Mouse (Mus musculus) hindbrain, embryonic 11.5 days (tissue): ENCODE measurements around the gene Gm20388. TPM values are rescaled to one million over a fixed set of nuclear protein-coding genes. Genes with fewer than 3 reads are reported as not detected.
A peak's percentile ranks its signal among the peaks of the same experiment; 100 is the strongest.

Experiments used
- ATAC-seq: fragments of 200-750 bp; cut with Nextera tagmentation; 2 replicates; pipeline ENCODE4 v1.8.0; 2017; ENCODE audit warnings: mild to moderate bottlenecking, moderate TSS enrichment, moderate library complexity; ENCODE audit not compliant: low FRiP score
- DNase-seq: peaks from one replicate; pipeline ENCODE4 v3.0.0-alpha.2; 2015; ENCODE audit warnings: low spot score
- H3K27ac ChIP-seq: fragments of 300-500 bp; sonication (generic); 2 replicates; pipeline ENCODE4 v1.5.1; 2014; ENCODE audit warnings: mild to moderate bottlenecking, low read depth, low read length
- H3K27me3 ChIP-seq: fragments of 300-500 bp; sonication (generic); 2 replicates; pipeline ENCODE4 v1.6.1; 2014; ENCODE audit warnings: mild to moderate bottlenecking, low read length, moderate library complexity, mixed read lengths; ENCODE audit not compliant: control insufficient read depth, insufficient read depth
- H3K36me3 ChIP-seq: fragments of 300-500 bp; sonication (generic); 2 replicates; pipeline ENCODE4 v1.6.1; 2014; ENCODE audit warnings: mild to moderate bottlenecking, low read length, moderate library complexity, mixed read lengths; ENCODE audit not compliant: control insufficient read depth, insufficient read depth
- H3K4me1 ChIP-seq: fragments of 300-500 bp; sonication (generic); replicated peaks from 2 replicates; pipeline ENCODE4 v1.6.1; 2014; ENCODE audit warnings: low read length, mixed read lengths; ENCODE audit not compliant: control insufficient read depth, insufficient read depth
- H3K4me2 ChIP-seq: fragments of 300-500 bp; sonication (generic); replicated peaks from 2 replicates; pipeline ENCODE4 v1.6.1; 2014; ENCODE audit warnings: mild to moderate bottlenecking, low read depth, low read length
- H3K4me3 ChIP-seq: fragments of 300-500 bp; sonication (generic); 2 replicates; pipeline ENCODE4 v1.5.1; 2014; ENCODE audit warnings: low read depth, low read length
- H3K9ac ChIP-seq: fragments of 300-500 bp; sonication (generic); 2 replicates; pipeline ENCODE4 v1.6.1; 2014; ENCODE audit warnings: low read depth, low read length
- H3K9me3 ChIP-seq: fragments of 300-500 bp; sonication (generic); 2 replicates; pipeline ENCODE4 v1.6.1; 2016; ENCODE audit warnings: low read length; ENCODE audit not compliant: control insufficient read depth
- WGBS: fragments of 180-500 bp; shearing (Covaris S2); extraction: QIAGEN DNeasy Blood & Tissue Kit; methylation state at CpG from one replicate; pipeline ENCODE4 v1.1.7; 2014; 5-methylcytosine and 5-hydroxymethylcytosine counted together
- polyA plus RNA-seq: library from polyadenylated mRNA; unstranded; fragments of >200 nt; fragmentation: Nextera tagmentation; extraction: Ambion mirVana; gene quantifications from 2 replicates; pipeline ENCODE4 v1.2.1, GENCODE M21; 2014

Gm20388 gene
- polyA plus RNA-seq, 1 experiment from 2014 or later: 11.8 TPM

DNA sequence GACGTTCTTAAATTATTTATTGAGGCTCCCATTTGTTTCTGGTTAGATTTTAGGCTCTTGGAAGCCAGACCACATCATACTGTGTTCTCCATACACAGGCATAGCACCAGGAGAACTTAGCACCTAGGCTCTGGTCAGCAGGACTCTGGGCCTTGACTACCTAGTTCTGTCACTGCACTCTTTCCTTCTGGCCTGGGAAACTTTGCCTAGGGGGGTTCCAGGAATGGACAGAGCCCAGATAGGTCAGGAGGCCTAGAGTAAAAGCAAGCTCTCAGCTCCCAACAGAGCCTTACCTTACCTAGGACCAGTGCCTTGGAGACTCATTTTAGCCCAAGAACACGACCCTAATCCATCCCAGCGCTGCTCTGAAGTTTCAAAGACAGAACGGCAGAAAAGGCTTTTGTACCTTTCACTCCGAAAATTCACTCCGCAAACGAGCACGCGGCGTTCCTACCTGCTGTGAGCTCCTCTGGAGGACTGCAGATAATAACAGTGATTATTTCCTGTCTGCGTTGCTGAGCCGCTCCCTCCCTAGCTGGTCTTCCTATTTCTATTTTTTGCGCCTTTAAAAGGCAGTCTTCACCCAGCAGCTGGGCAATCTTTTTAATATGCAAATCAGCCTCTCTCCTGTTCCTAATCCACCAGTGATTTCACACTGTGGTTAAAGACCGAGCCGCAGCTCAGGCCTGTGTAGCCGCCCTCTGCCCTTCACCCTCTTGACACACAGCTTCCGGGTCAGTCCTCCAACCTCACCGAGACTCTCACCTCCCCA lies 3843.1 kb downstream of the Gm20388 start:
- H3K36me3 ChIP-seq: no peaks in the 10 kb centered on the region
- DNase-seq (peak; percentile 51), ATAC-seq (no peak; the same call in 1 of the 2 replicates)
- no peaks in the 10 kb centered on the region for H3K9me3 ChIP-seq
- no peaks in the 10 kb centered on the region for H3K27me3 ChIP-seq
- no peak overlapping the region for H3K4me3 ChIP-seq
- no peak overlapping the region for H3K9ac ChIP-seq
- peak overlapping the region; percentile 17; the same call in 1 of the 2 replicates for H3K27ac ChIP-seq
- H3K4me1 ChIP-seq: peaks cover 4% of the 10 kb centered on the region
- H3K4me2 ChIP-seq: no peak overlapping the region
- WGBS: 13% methylated on average over 18 of the region's 18 CpGs

DNA sequence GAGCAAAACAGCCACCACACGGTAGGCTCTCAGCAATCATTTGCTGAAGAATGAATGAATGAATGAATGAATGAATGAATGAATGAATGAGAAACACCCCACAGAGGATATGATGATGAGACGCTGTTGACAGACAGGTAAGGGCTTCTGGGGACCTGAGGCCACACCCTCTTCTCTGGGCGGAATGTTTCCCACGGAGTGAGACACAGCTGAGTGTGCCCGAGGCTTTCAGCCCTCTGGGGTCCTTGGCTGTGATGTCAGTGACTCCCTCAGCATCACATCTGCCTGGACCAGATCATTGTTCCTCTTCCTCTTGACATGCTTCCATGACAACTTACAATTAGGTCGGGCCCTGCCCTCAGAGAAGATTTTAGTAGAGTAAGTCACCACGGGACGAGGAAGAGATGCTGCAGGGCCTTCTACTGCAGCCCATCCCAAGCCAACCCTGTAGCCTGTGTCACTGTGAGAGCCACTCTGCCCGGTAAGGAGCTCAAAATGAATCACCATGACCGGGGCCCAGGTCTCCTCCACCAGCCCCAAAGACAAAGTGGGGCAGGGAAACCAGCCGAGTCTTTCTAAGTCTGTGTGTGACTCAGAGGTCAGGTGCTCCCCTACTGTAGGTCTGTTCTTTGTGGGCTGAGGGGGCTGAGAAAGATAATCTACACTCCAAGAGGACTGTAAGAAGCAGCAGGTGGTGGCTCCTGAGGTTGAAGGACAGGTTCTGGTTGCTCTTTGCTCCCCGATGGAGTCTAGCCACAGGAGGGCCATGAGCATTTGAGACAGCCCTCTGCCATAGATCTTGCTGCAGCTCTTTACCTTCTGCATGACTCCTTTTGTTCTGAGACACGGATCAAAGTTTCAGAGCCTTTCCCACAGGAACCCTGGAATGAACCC lies 3844.1 kb downstream of the Gm20388 start:
- H3K4me3 ChIP-seq: no peak overlapping the region

DNA sequence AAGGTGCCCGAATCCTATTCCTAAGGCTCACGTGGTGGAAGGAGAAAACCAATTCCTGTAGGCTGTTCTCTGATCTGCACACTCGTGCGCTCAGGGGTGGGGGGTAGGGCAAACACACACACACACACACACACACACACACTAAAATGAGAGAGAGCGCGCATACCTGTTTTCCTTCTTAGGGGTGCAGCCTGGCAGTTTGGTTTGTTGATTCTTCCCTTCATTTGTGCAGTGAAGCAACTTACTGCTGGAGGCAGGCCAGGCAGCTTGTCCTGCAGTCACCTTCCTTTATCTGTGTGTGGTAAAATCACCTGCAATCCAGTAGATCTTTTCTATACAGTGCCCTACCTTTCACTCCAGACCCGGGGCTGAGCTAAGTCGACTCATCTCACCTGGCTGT lies 3846.3 kb downstream of the Gm20388 start:
- H3K9ac ChIP-seq: no peak overlapping the region
- no peaks in the 10 kb centered on the region for H3K27me3 ChIP-seq
- no peak overlapping the region for H3K4me3 ChIP-seq
- DNase-seq (no peak), ATAC-seq (no peak)
- no peaks in the 10 kb centered on the region for H3K9me3 ChIP-seq
- 88% methylated on average over 8 of the region's 8 CpGs for WGBS
- no peak overlapping the region for H3K27ac ChIP-seq
- H3K4me1 ChIP-seq: peaks cover 4% of the 10 kb centered on the region
- H3K4me2 ChIP-seq: no peak overlapping the region
- H3K36me3 ChIP-seq: no peaks in the 10 kb centered on the region

More for the DNA sequence above, 3844.1 kb downstream of the Gm20388 start:
- Histone ChIP-seq H3K4me1 (peaks cover 4% of the 10 kb centered on the region), H3K36me3 (no peaks in the 10 kb centered on the region), H3K9ac (no peak overlapping the region), H3K4me2 (no peak overlapping the region), H3K27ac (no peak overlapping the region), H3K9me3 (no peaks in the 10 kb centered on the region), H3K27me3 (no peaks in the 10 kb centered on the region)
- WGBS: 73% methylated on average over 13 of the region's 13 CpGs
- DNase-seq: no peak
- ATAC-seq: no peak

DNA sequence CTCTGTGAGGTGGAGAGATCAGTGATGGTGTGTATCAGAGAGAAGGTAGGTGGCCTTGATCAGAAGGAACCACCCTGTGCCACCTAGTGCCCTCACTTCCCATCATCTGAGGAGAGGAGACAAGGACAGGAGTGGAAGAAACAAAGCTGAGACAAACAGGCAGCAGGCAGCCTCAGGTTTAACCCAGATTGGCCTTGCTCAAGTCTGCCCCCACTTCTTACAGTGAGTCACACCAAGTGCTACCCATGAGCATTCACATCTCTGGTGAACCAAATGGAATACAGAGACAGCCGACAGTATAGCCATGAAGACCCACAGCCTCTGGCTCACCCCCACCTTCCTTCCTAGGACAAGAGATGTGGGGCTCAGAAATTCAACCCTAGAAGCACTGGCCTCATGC lies 3848.3 kb downstream of the Gm20388 start:
- Histone ChIP-seq H3K27ac (no peak overlapping the region), H3K27me3 (no peaks in the 10 kb centered on the region), H3K9me3 (no peaks in the 10 kb centered on the region), H3K4me1 (peaks cover 4% of the 10 kb centered on the region; the same call in 1 of the 2 replicates), H3K4me2 (no peak overlapping the region), H3K9ac (no peak overlapping the region), H3K4me3 (no peak overlapping the region), H3K36me3 (no peaks in the 10 kb centered on the region)
- ATAC-seq (no peak), DNase-seq (no peak)
- 100% methylated on average over 1 of the region's 1 CpGs for WGBS

DNA sequence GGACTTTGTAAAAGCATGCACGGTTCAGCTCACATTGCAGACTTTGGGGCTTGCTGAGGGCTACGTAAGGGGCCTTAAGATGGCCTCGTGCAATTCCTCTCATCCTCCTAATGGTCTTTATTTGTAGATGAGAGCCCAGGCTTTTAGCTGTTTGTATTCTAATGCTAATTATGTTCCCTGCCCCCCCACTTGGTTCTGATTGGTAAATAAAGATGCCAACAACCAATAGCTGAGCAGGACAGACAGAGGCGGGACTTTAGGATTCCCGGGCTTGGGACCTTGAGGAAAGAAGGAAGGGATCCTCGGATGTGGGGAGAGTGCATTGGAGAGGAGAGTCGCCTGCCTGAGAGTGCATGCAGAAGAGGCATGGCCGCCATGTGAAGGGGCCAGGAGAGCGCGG lies 3849.3 kb downstream of the Gm20388 start:
- H3K9me3 ChIP-seq: no peaks in the 10 kb centered on the region
- under 1% methylated on average over 10 of the region's 10 CpGs for WGBS
- no peaks in the 10 kb centered on the region for H3K27me3 ChIP-seq
- H3K4me2 ChIP-seq: peak overlapping the region; percentile 9
- H3K4me1 ChIP-seq: no peaks in the 10 kb centered on the region
- peak overlapping the region; percentile 37; the same call in 1 of the 2 replicates for H3K9ac ChIP-seq
- H3K4me3 ChIP-seq: 0 out of 2 replicates have a peak overlapping the region, but pooled peaks have one; percentile 16
- ATAC-seq: peak; percentile 89
- no peak overlapping the region for H3K27ac ChIP-seq
- peak; percentile 84 for DNase-seq
- no peaks in the 10 kb centered on the region for H3K36me3 ChIP-seq

DNA sequence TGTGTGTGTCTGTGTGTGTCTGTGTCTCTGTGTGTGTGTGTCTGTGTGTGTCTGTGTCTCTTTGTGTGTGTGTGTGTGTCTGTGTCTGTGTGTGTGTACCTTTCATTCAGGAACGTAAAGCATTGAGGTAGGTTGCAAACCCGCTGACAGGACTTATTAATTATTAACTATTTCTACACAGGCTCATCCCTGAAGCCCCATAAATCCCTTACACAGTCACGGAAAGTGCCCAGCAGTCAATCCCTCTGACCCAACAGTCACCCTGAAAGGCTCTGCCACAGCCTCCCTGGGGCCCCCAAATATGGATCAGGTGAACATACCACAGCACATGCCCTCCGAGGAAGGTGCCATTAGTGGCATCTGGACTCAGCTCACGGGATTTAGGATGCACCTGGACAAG lies 3849.9 kb downstream of the Gm20388 start:
- H3K9ac ChIP-seq: peak overlapping the region; percentile 37; the same call in 1 of the 2 replicates
- no peaks in the 10 kb centered on the region for H3K36me3 ChIP-seq
- ATAC-seq (0 out of 2 replicates have a peak, but pooled peaks have one; percentile 7), DNase-seq (no peak)
- H3K4me3 ChIP-seq: no peak overlapping the region
- WGBS: 57% methylated on average over 5 of the region's 5 CpGs
- no peaks in the 10 kb centered on the region for H3K27me3 ChIP-seq
- H3K27ac ChIP-seq: no peak overlapping the region
- H3K4me1 ChIP-seq: no peaks in the 10 kb centered on the region
- no peaks in the 10 kb centered on the region for H3K9me3 ChIP-seq
- peak overlapping the region; percentile 9 for H3K4me2 ChIP-seq

DNA sequence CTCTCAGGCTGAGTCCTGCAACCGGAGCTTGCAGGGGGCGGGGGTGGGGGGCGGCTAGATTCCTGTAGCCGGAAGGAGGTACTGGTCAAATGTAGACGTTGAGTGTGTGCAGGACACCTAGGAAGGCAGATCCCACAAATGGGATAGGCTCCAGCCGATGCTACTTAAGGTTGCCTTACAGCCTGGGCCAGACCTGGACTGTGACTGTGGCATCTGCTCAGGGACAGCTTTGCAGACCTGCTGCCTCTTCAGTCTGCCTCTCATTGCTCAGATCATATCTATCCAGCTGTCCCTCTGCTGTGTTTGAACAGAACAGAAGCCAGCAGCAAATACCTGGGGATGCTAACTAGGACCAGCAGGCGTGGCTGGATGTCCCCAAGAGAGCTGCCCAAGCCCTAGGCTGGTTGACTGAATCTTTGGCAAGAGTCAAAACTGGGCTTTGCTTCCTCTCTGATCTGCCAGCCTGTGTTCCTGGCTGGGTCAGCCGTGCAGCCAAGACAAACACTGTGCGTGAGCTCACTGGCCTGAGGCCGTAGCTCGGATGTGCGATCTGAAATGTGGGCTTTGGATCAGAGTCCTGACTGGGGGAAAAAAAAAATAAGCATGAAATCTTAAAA lies 3850.7 kb downstream of the Gm20388 start:
- no peaks in the 10 kb centered on the region for H3K4me1 ChIP-seq
- H3K36me3 ChIP-seq: no peaks in the 10 kb centered on the region
- no peak overlapping the region for H3K9ac ChIP-seq
- H3K9me3 ChIP-seq: no peaks in the 10 kb centered on the region
- WGBS: 54% methylated on average over 12 of the region's 12 CpGs
- no peaks in the 10 kb centered on the region for H3K27me3 ChIP-seq
- no peak for DNase-seq
- no peak overlapping the region for H3K4me3 ChIP-seq
- no peak overlapping the region for H3K27ac ChIP-seq
- no peak overlapping the region for H3K4me2 ChIP-seq
- ATAC-seq: no peak

DNA sequence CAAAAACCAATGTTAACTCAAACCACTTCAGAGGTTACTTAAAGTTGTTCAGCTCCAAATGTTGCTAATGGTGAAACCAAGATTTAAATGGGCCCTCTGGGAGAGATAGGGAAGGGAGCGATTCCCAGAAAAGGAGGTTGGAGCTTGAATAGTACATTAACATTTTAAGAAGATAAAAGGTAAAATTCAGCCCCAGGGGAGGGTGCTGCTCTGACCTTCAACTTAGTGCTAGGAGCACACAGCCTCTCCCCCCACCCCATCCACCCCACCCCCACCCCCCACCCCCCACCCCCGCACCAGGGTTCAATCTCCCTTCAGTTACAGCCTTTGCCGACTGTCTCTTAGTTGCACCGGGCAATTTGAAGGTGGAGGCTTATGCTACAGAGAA lies 3851.2 kb downstream of the Gm20388 start:
- Histone ChIP-seq H3K4me1 (no peaks in the 10 kb centered on the region), H3K27ac (no peak overlapping the region), H3K4me3 (no peak overlapping the region), H3K4me2 (no peak overlapping the region), H3K27me3 (no peaks in the 10 kb centered on the region), H3K9ac (no peak overlapping the region), H3K9me3 (no peaks in the 10 kb centered on the region), H3K36me3 (no peaks in the 10 kb centered on the region)
- no peak for ATAC-seq
- DNase-seq: no peak
- 37% methylated on average over 4 of the region's 4 CpGs for WGBS
